Mouse (Mus musculus) right cerebral cortex, adult 2 months (tissue): ENCODE measurements around the gene Ncf1.

Experiments used
- DNase-seq, 2 experiments: peaks; one replicate each; pipeline ENCODE4 v3.0.0; 2021 to 2022; ENCODE audit warnings: low spot score in 2 of 2

The Ncf1 gene

DNA sequence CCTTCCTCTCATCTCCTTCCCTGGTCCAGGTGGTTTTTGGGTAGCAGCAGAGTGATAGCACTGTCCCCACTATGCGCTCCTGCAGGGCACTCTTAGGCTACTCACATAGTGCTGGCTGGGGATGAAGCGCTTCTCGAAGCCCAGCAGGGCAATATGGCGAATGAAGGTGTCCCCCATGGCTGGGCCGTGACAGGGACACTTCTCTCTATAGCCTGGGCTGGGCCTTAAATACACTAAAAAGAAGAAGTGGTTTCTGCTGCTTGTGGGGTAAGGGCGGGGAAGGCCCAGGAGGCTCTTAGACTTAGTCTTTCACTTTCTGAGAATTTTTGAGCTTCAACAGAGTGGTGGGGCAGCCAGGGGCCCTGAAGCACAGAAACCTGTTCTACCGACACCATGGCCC is at the start of gene Ncf1:
Ncf1 (minus strand) TSS at position 235 of the 400 bp plus-strand sequence.
- no peak for DNase-seq

GRCm38 (mm10) chr5:134277109-134277508 is 47.7 kb upstream of the Ncf1 start:
- DNase-seq = no peak

GRCm38 (mm10) chr5:134275556-134275955 is 46.1 kb upstream of the Ncf1 start:
- no peak for DNase-seq

- no peak for DNase-seq
Measured at GRCm38 (mm10) chr5:134275021-134275420, 45.6 kb upstream of the Ncf1 start.

DNA sequence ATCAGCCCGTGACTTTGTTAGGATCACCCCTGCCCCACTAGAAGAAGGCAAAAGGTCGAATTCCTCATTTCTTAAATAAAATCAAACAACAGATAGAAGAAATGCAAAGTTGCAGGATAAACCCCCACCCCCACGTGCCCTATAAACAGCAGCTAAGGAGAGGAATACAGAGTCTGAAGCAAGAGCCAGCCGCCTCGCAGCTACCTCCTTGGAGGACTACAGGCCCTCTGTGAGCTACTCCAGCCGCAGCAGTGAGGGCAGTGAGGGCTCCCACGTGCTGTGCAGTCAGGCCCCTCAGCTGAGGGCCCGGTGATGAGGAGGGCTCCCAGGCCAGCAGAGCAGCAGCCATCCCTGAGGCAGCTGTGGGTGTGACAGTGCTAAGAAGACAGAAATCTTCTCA is 44.3 kb upstream of the Ncf1 start:
- no peak for DNase-seq

- no peak for DNase-seq
Measured at GRCm38 (mm10) chr5:134272761-134273160, 43.3 kb upstream of the Ncf1 start.

- DNase-seq = no peak
Measured at GRCm38 (mm10) chr5:134271421-134271820, 42.0 kb upstream of the Ncf1 start.

GRCm38 (mm10) chr5:134270566-134270965 is 41.1 kb upstream of the Ncf1 start:
- DNase-seq = no peak

DNA sequence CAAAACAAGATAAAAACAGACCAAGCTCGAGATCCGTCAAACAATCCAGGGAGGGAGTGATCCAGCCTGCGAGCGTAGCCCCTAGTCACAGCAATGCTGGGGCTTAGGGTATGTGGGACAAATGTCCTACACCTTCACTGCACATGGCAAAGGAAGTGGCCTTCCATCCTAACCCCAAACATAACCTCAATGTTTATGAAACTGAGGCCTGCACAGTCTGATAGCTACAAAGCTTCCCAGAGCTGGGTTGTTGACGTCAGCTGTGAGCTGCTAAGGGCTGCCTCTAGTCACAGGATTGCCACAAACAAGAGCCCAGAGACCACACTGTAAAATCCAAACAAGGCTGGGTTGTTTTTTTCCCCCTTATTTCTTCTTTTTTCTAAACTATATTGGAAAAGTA is 40.3 kb upstream of the Ncf1 start:
- DNase-seq = no peak

DNA sequence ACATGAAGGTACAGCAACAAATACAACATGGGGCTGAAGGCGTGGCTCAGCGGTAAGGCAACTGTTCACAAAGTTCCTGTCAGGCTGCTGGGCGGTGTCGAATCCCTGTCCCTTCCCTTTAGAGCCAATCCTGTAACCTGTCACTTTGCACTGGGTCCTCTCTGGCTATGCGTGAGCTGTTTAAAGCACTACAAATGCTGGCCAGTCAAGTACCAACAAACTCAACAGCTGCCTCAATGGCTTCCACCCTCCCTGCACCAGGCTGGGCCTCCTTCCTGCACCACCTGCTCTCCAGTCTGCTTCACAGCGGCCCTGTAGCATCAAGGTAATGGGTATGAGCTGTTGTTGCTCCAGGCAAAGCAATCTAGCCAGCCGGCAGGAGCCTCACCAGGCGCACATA is 39.3 kb upstream of the Ncf1 start:
- DNase-seq = no peak

DNA sequence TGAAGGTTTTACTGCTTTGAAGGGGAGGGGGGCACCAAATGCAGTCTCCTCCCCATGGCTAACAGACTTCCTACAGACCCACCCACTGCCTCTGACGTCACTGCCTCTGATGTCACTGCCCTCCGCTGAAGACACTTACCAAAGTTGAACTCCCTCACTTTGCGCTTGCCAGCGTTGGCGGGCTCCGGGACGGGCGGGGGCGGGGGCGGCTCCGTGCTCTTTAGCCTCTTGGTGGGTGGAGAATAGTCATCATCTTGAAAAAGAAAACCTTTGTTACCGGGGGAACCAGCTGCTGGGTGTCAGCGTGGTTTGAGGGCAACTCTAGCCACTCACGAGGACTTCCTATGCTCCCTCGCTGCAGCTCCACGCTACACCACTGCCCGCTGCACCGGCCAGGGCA is 37.0 kb upstream of the Ncf1 start:
- DNase-seq = peak in 1 of 2 experiments; percentile 41

- no peak for DNase-seq
Measured at GRCm38 (mm10) chr5:134265890-134266289, 36.5 kb upstream of the Ncf1 start.

- no peak for DNase-seq
Measured at GRCm38 (mm10) chr5:134260001-134260636, 30.7 kb upstream of the Ncf1 start.

DNA sequence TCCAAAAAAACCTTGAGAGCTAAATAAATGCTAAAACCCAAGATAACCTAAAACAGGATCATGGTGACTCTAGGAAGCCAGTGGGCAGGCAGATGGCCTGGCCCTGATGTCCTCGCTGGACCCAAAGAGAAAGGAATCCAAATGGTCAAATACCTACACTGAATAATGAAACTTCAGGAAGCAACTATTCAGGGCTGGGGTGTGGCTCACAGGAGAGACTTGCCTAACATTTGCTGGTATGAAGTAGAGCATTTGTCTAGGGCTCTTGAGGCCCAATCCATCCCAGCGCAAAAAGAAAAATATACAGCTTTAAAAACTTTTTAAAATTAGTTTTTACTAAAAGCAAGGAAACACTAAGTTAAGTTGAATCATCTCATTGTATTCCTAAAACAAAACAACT is 29.5 kb upstream of the Ncf1 start:
- DNase-seq = no peak

DNA sequence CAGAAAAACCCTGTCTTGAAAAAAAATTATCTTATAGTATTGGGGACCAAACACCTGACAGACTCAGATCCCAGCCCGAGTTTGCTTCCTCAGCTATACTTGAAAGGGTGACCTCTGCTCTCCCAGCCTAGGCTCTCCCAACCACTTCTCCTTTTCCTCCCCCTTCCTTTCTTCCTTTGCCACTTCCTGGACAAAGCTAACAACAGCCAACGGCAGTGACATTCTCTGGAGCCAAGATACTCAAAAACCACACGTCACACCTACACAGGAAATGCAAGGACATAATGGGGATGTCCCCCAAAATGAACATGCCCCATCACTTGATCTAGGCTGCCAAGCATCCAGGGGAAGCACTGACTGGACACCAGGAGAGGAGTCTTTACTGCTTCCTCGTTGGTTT is 29.0 kb upstream of the Ncf1 start:
- DNase-seq = no peak

DNA sequence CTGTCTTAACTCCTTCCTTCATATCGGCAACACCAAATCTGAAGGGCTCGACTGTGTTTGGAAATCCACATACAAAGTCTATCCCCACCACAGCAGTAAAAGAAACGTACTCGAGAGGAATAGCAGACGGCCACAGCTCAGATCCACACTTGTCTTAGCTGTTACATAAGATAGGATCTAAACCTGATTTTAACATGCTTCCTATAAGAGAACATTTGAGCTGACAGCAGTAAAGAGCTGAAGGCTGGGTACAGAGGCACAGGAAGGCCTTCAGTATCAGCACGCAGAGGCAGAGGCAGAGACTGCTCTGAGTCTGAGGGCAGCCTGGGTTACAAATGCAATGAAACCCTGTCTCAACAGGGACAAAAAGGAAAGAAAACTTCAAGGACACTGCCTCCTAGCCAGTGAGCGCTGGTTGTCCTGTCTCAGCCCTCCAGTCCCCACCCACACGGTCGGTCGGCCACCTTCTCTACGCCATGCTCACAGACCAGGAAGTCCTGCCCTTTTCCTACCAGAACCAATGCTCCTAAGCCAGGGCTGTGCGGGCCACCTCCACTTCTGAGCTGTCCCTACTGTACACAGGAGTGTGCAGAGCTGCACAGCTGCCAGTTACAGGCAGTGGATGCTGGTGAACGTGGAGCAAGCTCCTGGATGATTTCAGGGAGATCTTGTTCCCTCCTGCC is 28.1 kb upstream of the Ncf1 start:
- DNase-seq = no peak

- DNase-seq = peak; percentile 61 to 66
Measured at GRCm38 (mm10) chr5:134255294-134255693, 25.9 kb upstream of the Ncf1 start.

DNA sequence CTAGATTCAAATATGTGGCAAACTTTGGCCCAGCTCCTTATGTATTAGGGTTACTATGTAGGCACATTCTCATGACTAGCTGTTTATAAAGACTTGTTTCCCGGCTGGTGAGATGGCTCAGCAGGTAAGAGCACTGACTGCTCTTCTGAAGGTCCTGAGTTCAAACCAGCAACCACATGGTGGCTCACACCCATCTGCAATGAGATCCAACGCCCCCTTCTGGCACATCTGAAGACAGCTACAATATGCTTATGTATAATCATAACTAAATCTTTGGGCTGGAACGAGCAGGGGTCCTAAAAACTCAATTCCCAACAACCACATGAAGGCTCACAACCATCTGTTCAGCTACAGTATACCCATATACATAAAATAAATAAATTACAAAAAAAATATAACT is 24.4 kb upstream of the Ncf1 start:
- DNase-seq = no peak

DNA sequence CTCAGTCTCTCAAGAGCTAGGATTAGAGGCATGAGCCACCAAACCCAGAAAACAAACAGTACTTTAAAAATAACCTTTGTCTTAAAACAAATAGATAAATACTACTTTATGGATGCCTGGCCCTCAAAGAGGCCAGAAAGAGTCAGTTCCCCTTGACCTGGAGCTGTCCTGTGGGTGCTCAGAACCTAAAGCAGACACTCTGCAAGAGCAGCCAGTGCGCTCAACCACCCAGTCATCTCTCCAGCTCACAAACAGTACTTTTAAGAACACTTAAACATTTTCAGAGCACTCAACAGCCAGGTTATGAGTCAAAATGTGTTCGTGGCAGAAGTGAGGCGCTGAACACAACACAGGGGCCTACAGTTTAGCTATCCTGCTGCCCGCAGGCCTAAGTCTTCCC is 21.7 kb upstream of the Ncf1 start:
- DNase-seq = no peak

GRCm38 (mm10) chr5:134250601-134251000 is 21.2 kb upstream of the Ncf1 start:
- no peak for DNase-seq

DNA sequence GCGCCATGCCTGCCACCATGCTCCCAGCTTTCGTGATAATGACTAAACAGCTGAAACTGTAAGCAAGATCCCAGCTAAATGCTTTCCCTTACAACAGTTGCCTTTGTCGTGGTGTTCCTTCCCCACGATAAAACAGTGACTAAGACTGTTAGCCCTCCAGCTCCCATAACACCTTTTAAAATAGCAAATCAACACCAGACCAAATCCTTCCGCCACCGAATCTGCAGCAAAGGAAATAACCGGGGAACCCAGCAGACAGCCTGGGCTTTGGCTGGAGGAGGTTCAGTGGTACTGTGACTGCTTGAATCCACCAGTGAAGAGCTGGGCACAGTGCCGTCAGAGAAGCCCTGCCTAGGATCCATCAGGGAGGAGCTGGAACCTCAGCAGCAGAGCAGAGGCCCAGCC is 19.8 kb upstream of the Ncf1 start:
- peak; percentile 58 to 69 for DNase-seq

DNA sequence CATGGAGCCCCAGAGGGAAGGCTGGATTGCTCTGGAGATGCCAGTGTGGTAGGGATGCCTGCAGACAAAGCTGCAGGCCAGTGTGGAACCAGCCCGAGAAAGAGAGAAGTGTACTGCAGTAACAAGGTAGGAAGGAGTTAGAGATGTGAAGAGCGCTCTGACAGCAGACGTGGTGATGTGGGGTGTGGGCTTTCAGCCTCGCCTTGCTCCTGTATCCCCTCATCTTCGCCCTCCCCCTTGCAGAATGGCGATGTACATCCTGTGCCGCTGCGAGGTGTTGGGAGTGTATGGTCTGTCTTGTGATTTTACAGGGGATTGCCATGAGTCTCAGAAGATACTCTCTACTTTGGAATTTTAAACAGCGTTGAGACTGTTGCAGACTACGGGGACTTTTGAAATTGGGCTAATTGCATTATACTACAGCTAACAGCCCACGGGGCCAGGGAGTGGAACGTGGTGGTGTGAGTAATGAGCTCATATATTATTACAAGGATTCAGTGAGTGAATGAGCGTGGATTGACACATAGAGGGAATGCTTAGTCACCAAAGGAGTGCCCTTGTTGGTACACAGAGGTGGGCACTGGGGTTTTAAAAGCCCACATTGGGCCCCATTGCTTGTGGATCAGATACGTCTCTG is 19.3 kb upstream of the Ncf1 start:
- DNase-seq = no peak

- DNase-seq = no peak
Measured at GRCm38 (mm10) chr5:134246146-134246545, 16.7 kb upstream of the Ncf1 start.
